Mouse (Mus musculus) C2C12 (cell line): ENCODE data around the gene Adcy10.

Experiments
- CEBPB ChIP-seq: IDR thresholded peaks from one replicate; pipeline ENCODE4 v1.6.1; 2011; ENCODE audit warnings: low read depth, mild to moderate bottlenecking, control low read depth, moderate library complexity
- CTCF ChIP-seq: IDR thresholded peaks from one replicate; pipeline ENCODE4 v1.5.1; 2011; ENCODE audit not compliant: control insufficient read depth, insufficient read depth, insufficient read length
- MYOG ChIP-seq: IDR thresholded peaks from one replicate; pipeline ENCODE4 v1.6.1; 2011; ENCODE audit not compliant: control insufficient read depth, insufficient read length; ENCODE audit errors: extremely low read depth
- USF1 ChIP-seq: IDR thresholded peaks from one replicate; pipeline ENCODE4 v1.6.1; 2011; ENCODE audit warnings: low read depth, mild to moderate bottlenecking, control low read depth, moderate library complexity

DNA sequence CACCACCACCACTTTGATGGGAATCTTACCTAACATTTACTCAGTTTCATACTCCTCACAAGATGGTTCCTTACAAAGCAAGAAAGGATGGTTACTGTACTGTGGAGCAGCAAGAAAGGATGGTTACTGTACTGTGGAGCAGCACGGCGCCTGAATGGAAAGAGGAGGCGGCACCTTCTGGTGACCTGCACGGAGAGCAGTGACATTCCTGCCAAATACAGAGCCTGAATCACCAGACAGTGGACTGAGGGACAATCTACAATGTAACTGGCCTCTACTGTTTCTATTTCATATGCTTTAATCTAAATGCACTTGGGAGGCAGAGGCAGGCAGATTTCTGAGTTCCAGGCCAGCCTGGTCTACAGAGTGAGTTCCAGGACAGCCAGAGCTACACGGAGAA is 140.1 kb downstream of the Adcy10 start:
- no peak for TF ChIP-seq CTCF
- TF ChIP-seq CEBPB = no peak
- TF ChIP-seq MYOG = no peak
- no peak for TF ChIP-seq USF1
